Mouse (Mus musculus): ENCODE data around the gene Mslnl.

Gene Mslnl

DNA sequence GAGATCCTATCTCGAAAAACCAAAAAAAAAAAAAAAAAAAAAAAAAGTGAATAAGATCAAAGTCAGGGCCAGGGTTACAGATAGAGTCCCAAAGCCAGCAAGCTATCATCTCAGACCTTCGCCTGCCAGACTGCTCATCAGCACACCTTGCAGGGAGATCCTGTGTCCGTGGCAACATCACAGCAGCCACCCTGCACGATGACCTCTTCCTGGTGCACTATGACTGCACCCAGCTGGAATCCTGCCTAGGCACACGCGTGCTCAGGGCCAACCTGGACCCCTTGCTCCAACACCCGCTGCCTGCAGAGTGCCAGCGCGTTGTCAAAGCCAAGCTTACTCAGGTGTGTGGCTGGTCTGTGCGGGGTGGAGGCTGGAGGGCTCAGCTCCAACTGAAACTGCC is 8.5 kb downstream of the Mslnl start:
- no peak for DNase-seq (ENCODE audit: low read depth, low spot score)

DNA sequence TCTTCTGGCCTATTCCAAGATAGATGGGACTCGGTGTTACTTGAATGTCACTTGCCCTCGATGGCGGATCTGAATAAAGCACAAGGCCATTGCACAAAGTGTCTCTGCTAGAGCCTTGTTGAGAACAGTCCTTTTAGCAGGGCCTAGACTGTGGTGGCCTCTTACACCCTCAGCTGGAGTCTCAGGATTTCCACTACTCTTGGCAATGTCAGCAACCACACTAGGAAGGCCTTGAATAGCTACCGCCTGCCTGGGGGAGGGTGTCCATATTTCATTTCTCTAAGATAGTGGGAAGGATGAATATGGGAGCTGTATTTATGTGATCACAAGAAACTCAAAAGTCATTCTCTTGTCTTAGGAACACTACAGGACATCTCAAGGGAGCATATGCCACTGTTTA is 12.4 kb downstream of the Mslnl start:
- DNase-seq (ENCODE audit: low read depth, low spot score), result no peak

DNA sequence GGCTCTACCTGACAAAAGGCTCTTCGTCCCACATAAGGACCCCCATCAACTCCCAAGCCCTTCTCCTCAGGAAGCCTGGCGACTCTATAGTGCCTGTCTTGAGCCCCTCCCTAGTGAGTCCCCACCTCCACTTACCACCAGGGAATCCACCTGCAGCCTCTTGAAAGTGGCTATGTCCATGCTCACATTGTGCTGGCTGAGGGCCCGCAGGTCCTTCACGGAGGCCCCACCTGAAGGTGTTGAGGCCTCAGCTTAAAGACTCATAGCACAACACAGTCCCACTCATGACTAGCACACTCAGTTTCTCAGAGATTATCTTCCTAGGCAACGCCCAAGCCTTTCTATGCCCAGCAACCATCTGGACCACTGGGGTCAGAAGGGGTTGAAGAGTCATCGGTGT is 13.5 kb downstream of the Mslnl start:
- no peak for DNase-seq (ENCODE audit: low read depth, low spot score)

DNA sequence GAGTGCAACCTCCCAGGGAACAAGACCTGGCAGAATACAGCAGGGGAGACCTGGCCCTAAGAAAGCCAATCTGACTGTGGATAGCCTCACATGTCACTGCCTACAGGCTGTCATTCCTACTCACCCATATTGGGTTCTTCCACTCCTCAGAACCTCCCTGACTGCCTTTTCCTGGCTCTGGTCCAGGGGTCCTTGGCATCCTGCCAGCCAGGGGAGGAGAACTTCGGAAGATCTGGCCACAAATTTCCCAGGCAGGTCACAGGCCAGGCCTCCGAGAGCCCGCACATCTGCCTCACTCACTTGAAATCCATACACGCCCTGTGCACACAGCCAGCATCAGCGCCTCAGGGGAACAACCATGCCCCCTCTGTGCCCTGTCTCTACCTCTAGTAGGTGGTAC is 15.6 kb downstream of the Mslnl start:
- DNase-seq (ENCODE audit: low read depth, low spot score), result peak; percentile 83

DNA sequence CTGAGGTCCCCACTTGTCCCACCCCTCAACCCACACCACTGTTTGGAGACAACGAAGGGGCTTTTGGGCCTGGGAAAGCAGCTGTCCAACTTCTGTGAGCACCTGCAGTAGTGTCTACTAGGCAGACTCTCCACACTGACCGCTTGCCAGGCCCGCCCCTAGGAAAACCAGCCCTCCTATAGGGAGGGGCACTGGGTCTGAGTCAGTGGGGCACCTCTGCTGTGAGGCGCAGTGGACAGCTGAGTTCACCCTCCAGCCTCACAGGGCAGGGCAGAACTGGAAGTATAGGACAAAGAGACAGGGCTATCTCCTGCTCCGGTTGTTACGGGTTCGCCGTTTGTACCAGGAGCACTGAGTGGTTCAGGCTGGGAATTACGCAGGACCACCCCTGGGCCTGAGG is 18.4 kb downstream of the Mslnl start, which contains the start of gene Msln:
TSS of gene Msln (minus strand) at position 138 of the 400 bp plus-strand sequence.
- DNase-seq (ENCODE audit: low read depth, low spot score), result peak; percentile 86

DNA sequence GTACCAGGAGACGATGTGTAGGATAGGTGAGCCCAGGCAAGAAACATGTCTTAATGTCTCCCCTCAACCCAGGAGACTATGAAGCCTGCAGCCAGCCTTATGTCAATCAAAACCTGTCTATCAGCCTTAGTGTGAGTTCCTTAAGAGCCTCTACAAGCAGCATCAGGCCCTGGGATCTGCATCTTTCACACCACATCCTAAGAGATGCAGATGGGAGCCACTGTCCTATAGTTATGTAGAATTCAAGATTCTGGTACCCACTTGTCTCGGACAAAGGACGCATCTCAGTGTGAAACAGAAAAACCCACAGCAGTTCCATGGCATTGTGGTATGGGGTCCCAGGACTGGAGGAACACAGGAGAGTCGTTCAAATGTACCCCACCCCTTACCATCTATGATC is 19.2 kb downstream of the Mslnl start:
- DNase-seq (ENCODE audit: low read depth, low spot score), result no peak

DNA sequence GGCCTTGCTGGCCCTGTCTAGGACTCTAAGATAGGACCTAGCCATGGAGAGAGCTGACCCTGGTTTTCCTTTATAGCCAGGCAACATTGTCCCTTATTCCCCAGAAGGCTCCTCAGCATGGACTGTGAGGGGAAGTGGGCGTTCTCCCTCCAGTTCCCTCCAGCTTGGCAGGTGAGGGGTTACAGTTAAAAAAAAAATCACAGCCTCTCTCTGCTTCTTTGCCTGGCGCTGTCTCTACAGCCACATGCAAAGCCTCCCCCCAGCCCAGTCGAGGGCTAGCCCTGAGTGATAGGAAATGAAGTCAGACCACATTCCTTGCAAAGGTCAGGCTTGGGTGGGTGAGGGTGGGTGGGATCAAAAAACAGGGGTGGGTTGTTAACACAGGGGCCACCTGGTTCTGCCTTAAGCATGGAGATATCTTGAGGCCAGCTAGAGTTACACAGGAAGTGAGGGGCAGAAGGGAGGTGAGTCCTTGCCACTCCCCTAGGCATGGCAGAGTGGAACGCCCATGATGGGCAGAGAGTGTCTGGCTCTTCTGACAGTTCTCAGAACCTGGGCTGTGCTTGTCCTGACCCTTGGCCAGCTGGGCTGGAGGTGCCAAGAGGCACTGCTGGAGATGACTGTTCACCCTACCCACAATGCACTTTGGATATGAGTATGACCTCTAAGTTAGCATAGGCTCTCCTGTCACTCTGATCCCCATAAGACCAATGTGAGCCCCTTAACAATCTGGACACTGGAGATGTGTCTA is 20.0 kb downstream of the Mslnl start:
- peak; percentile 70 for DNase-seq (ENCODE audit: low read depth, low spot score)

DNA sequence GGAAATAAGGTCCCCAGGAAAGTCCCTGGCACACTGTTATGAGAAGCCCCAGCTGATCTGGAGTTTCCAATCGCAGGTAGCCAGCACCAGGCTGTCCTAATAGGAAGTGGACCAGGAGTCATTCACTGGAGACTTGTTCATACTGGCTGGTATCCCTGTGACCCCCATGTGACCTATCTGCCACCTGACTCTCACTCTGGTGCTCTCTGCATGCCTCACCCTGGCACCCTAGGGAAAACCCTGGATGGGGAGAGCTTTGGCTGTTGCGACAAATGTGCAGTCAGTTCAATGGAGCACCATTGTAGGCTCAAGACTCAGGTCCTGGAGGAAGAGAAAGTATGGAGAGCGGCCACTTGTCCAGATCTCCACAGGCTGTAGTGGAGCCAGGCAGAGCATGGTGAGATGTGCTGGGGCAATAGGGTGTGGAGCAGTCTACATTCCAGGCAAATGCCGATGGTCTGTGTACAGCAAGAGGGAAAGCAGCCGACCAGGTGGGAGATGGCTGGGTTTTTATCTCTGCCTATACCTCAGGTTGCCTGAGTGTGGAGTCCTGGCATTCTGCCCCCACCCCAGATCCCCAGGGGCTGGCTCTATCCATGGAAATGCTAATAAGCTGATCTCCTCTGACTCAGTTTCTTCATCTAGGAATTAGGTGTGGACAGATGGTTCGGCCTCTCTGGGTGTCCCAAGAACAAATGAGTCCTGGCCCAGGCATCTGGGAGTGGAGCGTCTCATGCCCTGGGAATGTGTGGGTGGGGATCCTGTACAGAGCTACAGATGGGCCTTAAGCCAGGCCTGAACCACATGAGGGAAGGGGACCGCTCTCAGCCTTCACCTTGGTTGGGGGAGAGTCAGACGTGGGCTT is 20.8 kb downstream of the Mslnl start:
- peak; percentile 97 for DNase-seq (ENCODE audit: low read depth, low spot score)

DNA sequence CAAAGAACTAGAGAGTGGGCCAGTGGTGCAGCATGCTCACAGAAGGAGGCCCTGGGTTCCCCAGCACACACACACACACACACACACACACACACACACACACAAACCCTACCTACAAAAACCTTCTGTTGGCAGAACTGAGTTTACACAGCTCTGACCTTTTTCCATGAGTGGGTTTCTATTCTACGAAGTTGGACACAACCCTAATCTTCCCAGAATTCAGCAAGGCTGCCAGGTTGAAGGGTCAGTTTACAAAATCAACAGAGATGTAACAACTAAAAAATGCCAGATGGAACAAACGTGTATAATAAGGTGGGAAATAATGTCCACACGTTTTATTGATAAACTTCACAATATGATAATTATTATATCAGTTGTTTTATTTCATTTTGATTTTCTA is 21.8 kb downstream of the Mslnl start:
- DNase-seq (ENCODE audit: low read depth, low spot score), result peak; percentile 54

DNA sequence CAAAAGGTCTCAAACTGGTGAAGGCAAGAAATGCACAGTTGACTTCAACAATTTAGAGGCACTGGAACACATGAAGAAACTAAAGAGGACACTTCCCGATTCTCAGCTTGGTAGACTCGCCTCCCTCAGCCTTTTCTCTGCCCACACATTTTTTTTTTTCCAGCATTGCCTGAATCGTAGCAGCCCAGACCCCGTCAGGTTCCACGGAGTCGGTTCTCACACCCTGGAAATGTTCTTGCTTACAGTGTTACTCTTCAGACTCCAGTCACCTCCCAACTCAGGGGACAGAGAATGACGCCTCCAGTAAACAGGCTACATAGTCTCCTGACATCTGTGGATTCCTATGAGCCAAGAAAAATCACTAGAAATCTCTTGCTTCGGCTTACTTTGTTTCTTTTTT is 24.3 kb downstream of the Mslnl start:
- no peak for DNase-seq (ENCODE audit: low read depth, low spot score)

DNA sequence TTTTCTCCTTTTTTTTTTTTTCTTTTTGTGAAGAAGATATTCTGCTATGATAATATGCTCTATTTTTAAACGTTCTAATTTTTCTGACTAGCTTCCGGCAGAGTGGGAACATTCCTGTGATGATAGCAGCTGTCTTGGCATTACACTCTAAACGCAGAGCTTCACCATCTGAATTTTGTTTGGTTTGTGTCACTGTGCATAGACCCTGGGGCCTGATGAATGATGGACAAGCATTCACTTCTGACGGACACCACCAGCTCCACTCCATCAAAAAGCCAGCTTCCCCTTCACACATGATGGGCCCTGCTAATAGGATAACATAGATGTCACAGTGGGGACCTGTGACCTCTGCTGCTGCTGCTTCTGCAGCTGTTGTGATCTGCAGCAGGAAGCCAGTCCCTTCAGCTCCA is 25.7 kb downstream of the Mslnl start:
- DNase-seq (ENCODE audit: low read depth, low spot score), result no peak

DNA sequence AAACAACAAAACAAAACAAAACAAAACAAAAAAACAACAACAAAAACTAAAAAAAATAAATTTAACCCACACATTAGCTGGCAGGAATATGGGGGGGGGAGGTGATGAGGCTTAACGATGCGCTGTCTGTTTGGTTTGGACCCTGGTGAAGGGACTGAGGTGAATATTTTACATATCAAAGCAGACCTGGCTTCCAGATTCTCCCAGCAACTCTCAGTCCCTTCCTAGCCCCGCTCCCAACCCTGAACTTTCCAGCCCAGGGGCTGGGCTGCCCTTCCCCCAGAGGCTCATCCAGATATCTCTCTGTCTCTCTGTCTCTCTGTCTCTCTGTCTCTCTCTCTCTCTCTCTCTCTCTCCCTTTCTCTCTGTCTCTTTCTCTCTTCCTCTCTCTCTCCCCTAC is 26.7 kb downstream of the Mslnl start:
- no peak for DNase-seq (ENCODE audit: low read depth, low spot score)

DNA sequence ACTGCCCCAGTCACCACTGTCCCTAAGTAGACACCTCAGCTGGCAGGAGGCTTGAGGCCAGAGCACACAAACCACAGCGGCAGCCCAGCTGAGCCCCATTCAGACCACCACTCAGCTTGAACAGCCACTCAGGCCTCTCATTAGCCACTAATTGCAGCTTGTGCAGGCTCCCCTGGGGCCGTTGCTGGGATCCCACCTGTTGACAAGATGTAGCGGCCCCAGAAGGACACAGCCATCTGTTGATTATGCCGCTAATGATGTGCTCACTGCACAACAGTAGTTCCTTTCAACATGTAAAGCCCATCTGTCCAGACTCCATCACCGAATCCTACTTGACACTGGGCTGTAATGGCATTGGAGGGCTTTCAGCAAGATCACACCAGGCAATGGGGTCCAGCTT is 30.0 kb downstream of the Mslnl start:
- DNase-seq (ENCODE audit: low read depth, low spot score), result no peak

DNA sequence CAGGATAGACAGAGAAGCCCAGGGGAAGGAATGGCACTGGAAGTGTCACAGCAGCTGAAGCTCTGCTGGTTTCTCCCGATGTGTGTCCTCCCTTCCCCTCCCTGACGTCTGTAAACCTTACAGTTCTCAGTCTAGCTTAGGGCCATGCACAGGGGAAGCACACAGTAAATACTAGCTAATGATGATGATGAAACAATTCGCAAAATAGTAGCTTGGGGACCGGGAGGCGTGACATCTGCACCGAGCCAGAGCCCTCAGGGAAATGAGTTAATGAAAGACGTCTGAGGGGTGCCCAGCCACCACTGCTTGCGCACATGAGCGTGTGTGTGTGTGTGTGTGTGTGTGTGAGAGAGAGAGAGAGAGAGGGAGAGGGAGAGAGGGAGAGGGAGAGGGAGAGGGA is 33.5 kb downstream of the Mslnl start:
- no peak for DNase-seq (ENCODE audit: low read depth, low spot score)

DNA sequence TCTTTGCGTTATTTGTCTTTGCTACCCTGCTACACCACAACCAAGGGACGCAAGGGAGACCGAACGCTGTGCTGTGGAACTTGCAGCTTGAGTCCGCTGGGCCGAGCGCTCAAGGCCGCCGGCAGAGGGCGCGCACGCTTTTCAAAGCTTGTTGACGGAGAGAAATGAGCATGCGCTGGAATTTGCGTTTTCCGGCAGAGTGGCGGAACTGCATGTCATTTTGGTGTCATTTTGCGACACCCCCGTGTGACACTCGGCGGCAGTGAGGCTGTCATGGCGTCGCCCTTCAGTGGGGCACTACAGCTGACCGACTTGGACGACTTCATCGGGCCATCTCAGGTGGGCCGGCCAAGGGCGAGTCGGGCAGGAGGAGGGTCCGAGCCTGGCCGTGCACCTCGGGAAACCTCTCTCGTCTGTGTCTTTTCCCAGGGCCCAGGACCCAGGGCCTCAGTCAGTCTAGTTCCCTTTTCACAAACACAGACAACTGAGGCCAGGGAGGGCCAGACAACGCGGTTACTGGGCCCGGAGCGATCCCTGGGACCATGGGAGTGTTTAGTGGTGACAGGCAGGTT is 37.8 kb downstream of the Mslnl start, which contains the start of gene Narfl:
TSS of gene Narfl (plus strand) at position 228 of the 572 bp plus-strand sequence.
- peak; percentile 99 for DNase-seq (ENCODE audit: low read depth, low spot score)

DNA sequence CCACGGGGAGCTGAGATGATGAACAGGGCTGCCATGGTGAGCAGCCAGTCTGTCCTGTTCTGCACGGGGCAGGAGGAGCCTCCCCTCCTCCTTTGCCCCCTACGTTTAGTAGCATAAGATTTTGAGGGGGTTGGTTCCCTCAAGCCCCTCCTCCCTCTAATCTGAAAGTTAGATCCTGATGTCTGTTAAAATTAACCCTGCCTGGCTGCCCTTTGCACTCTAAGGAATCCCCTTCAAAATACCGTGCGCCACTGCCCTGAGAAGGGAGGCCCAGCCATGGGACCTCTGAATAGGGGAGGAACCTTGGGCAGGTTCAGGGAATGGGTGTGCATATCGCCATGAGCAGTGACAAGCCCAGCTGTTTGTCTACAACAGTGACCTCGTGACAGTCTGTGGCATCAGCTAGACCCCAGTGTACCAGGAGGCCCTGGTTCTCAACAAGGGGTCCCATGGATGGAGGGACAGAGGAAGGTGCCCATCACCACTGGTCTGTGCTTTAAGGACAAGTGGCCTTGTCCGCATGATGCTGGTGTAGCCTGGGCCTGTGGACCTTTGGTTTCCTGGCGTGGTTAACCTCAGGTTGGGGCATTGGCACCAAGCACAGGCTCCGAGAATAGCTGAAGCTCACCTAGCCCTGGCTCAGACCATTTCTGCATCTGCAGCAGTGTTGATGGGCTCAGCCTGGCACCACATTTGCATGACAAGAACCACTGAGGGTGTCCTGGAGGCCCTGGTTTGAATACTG is 39.6 kb downstream of the Mslnl start:
- DNase-seq (ENCODE audit: low read depth, low spot score), result no peak

DNA sequence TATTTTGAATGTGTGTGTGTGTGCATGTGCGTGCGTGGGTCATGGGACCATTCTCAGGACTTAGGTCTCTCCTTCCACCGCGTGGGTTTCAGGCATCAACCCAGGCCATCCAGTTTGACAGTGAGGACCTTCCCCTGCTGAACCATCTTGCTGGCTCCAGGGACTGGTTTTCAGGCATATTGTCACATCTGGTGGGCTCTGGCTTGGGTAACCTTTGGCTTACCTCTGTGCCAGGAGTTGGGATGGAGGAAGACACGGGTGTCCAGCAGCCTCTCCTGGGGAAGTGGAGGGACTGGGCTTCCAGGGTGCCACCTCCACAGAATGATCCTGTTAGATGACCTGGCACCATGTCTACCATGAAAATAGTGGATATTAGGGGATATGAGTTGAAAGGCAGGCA is 42.1 kb downstream of the Mslnl start:
- DNase-seq (ENCODE audit: low read depth, low spot score), result no peak

DNA sequence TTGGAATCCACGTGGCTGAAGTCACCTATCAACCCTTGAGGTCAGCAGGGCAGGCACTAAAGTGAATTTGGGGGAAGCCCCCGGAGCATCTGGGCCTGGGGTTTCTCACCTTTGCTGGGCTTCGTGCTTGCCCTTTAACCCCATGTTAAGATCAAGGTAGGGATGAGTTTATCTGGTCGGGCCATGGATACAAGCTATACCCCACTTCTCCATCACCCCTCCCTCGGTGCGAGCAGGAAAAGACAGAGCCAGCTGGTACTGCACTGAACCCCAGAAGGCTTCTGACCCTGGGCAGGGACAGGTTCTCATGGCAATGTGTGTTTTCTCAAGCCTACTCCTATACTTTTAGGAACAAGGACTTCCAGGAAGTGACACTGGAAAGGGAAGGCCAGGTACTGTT is 45.5 kb downstream of the Mslnl start:
- DNase-seq (ENCODE audit: low read depth, low spot score), result no peak

DNA sequence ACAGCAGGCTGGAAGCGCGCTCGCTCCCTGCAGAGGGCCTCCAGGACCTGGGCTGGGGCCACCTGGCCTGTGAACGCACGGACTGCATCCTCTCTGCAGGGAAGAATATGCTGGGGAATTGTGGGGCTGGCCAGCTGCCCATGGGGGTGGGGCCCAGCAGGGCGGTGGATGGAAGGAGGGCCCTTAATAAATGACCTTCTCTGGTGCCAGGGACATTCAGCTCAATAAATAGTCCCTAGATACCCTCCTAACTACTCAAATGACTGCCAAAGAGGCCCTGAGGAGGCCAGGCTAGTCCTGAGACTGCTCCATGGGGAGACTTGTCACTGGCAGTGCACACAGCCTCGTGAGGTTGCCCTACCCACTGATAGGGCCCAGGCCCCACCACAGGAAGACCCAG is 47.2 kb downstream of the Mslnl start:
- no peak for DNase-seq (ENCODE audit: low read depth, low spot score)

DNA sequence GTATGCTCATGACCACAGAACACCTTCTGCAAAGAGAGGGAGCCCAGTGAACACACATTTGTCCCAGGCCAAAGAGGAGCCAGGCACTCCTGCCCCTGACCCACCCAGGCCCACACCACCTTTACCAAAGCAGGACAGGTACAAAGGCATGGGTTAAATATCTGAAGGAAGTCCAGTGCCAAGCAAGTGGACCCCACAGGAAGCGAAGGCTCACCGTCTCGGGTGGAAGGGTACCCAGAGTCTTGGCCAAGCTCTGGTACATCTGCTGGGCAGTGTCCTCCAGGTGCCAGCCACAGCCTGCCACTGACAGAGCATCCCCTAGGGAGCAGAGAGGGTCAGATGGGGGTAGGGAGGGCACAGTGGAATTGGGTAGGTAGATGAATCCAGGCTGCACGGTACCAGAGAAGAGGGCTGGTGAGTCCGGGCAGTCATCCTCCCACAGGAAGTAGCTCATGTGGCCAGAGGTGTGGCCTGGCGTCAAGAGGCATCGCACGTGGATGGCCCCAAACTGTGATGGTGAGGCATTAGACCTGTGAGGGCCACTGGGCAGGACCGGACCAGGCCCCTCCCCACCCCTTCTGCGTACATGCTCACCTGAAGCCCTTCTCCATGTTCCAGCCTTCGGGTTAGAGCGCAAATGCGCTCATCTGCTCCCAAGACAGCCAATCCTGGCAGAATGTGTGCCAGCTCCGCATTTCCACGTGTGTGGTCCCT is 48.2 kb downstream of the Mslnl start:
- DNase-seq (ENCODE audit: low read depth, low spot score), result no peak

DNA sequence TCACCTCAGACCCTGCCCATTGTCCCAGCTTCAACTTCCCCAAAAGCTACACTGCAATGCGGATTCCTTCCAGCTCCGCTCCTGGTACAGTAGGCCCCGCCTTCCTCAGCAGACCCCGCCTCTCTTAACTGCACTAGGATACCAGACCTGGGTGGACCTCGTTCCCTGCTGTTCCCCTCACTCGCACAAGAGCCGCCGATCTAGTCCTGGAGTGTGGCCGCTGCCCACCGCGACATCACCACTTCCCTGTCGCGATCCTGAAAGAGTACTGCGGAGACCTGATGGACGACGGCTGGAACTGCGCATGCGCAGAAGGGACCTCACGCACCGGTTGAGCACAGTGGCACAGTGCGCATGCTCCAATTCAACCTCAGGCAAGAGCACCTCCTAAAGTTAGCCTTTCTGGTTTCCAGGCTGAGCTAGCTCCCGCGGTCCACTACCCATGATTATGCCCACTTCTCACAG is 49.5 kb downstream of the Mslnl start, which contains the start of gene Haghl:
TSS of gene Haghl (minus strand) at position 393 of the 465 bp plus-strand sequence.
- DNase-seq (ENCODE audit: low read depth, low spot score), result peak; percentile 99
